Mouse (Mus musculus) kidney, adult 2 months (tissue): ENCODE data around the gene Ass1. TPM values are rescaled to one million over a fixed set of nuclear protein-coding genes. Genes with fewer than 3 reads are reported as not detected.

Experiments used
- DNase-seq: peaks from one replicate; pipeline ENCODE4 v3.0.0; 2021
- H3K27ac ChIP-seq: fragments of 200-500 bp; 2 replicates; pipeline ENCODE4 v1.5.1; 2012; ENCODE audit warnings: low read depth, low read length, control low read depth, inconsistent platforms; ENCODE audit not compliant: insufficient read depth
- H3K27me3 ChIP-seq: fragments of 200-500 bp; replicated peaks from 2 replicates; pipeline ENCODE4 v1.6.1; 2012; ENCODE audit warnings: mild to moderate bottlenecking, moderate library complexity, low read length, inconsistent platforms; ENCODE audit not compliant: control insufficient read depth, insufficient read depth
- H3K36me3 ChIP-seq: fragments of 200-500 bp; 2 replicates; pipeline ENCODE4 v1.6.1; 2012; ENCODE audit warnings: mild to moderate bottlenecking, moderate library complexity, low read length, inconsistent platforms; ENCODE audit not compliant: control insufficient read depth, insufficient read depth
- H3K4me1 ChIP-seq: fragments of 200-500 bp; 2 replicates; pipeline ENCODE4 v1.6.1; 2011; ENCODE audit warnings: low read length; ENCODE audit not compliant: control insufficient read depth, insufficient read depth
- H3K4me3 ChIP-seq: fragments of 200-500 bp; 2 replicates; pipeline ENCODE4 v1.5.1; 2011; ENCODE audit warnings: mild to moderate bottlenecking, low read depth, low read length, control low read depth; ENCODE audit not compliant: insufficient read depth
- CTCF ChIP-seq: fragments of 200-500 bp; conservative IDR thresholded peaks from 2 replicates; pipeline ENCODE4 v1.5.1; 2011; ENCODE audit warnings: low read depth, mild to moderate bottlenecking, control low read depth, low read length, moderate library complexity, mixed read lengths; ENCODE audit not compliant: insufficient read depth, insufficient read length
- POLR2A ChIP-seq: fragments of 200-500 bp; IDR thresholded peaks from one replicate; pipeline ENCODE4 v1.6.1; 2011; ENCODE audit warnings: low read depth, low read length, control low read depth
- WGBS: fragments of 180-500 bp; shearing (Covaris S2); methylation state at CpG from one replicate; pipeline ENCODE4 v1.1.7; 2018; 5-methylcytosine and 5-hydroxymethylcytosine counted together
- polyA plus RNA-seq: library from polyadenylated mRNA; depleted of rRNA; stranded (reverse); fragments of >200 nt; gene quantifications from 2 replicates; pipeline ENCODE4 v1.2.3, GENCODE M21; 2012

Gene Ass1
- polyA plus RNA-seq, 1 experiment, result 2,656 TPM

DNA sequence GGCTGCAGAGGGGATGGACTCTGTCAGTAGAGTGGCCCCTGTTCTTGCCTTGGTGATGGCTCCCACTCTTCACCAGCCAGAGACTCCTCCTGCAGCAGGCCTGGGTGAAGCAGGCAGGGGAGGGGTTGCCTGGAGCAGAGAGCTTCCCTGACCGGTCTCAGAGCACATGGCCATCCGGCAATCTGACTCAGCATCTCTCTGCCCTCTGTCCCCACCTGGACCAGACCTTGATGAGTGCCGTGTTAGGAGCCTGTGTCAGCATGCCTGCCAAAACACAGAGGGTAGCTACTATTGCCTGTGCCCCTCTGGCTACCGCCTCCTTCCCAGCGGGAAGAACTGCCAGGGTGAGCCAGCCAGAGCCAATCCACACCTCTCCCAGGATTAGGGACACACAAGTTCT, 11.5 kb upstream of the Ass1 start:
- WGBS, result 64% methylated on average over 5 of the region's 5 CpGs
- peak; percentile 80 for DNase-seq
- no peak overlapping the region for H3K27ac ChIP-seq
- TF ChIP-seq POLR2A (no peak), CTCF (no peak)
- no peaks in the 10 kb centered on the region for H3K27me3 ChIP-seq
- H3K36me3 ChIP-seq, result no peaks in the 10 kb centered on the region
- peaks cover 9% of the 10 kb centered on the region; the same call in 1 of the 2 replicates for H3K4me1 ChIP-seq
- H3K4me3 ChIP-seq, result no peak overlapping the region

DNA sequence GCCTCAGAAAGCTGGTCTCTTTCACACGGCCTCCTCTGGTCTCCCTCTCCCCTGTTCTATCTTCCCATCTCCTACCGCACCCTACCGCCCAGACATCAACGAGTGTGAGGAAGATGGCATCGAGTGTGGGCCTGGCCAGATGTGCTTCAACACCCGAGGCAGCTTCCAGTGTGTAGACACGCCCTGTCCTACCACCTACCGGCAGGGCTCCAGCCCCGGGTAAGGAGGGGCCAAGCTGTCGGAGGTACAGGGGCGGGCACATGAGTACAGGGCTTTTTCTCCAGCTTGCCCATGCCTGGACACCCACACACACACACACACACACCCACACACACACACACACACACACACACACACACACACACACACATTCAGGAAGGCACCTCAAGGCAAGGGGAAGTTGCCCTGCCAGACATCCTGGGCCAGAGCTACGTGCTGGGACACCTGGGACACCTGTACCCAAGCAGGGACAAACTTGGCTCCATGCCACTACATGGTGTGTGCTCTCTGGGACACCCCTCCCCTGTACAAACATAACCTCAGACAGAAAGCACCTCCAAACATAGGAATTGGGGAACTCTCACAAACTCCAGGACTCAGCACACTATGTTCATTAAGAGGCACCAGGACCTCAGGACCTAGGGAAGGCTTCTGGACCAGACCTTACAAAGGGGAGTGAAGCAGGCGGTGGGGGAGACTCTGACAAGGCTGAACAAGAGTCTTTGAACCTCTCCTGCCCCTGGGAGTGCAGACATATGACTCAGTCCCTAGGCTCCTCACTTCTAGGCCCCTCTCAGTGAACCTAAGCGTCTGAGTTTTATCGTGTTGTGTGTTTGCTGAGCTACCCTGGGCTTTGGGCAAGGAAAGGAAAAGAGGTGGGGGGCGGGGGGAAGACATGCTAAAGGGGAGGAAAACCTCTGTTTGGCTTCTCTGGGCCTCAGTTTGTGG, 10.7 kb upstream of the Ass1 start:
- DNase-seq, result peak; percentile 68
- peaks cover 10% of the 10 kb centered on the region; the same call in 1 of the 2 replicates for H3K4me1 ChIP-seq
- 41% methylated on average over 16 of the region's 16 CpGs for WGBS
- H3K36me3 ChIP-seq, result no peaks in the 10 kb centered on the region
- H3K4me3 ChIP-seq, result no peak overlapping the region
- H3K27me3 ChIP-seq, result no peaks in the 10 kb centered on the region
- peak overlapping the region; percentile 0; the same call in 1 of the 2 replicates for H3K27ac ChIP-seq
- no peak for TF ChIP-seq POLR2A
- no peak for TF ChIP-seq CTCF

DNA sequence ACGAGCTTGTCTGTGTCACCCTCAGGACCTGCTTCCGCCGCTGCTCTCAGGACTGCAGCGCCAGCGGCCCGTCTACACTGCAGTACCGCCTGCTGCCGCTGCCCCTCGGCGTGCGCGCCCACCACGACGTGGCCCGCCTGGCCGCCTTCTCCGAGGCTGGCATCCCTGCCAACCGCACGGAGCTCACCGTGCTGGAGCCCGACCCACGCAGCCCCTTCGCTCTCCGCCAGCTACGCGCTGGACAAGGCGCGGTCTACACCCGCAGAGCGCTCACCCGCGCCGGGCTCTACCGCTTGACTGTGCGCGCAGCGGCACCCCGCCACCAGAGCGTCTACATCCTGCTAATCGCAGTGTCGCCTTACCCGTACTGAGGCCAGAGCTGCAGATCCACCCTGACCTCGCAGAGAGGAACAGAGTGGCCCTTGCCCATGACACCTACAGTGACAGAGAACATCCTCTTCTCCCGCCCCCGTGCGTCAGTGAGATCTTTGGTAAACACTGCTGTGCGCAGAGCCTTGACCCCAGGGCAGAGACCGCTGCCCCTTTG, 9.9 kb upstream of the Ass1 start:
- H3K4me1 ChIP-seq, result peaks cover 15% of the 10 kb centered on the region; the same call in 1 of the 2 replicates
- TF ChIP-seq POLR2A (no peak), CTCF (no peak; the same call in 1 of the 2 replicates)
- DNase-seq, result peak; percentile 72
- peak overlapping the region; percentile 36; the same call in 1 of the 2 replicates for H3K27ac ChIP-seq
- WGBS, result 5% methylated on average over 47 of the region's 48 CpGs
- no peaks in the 10 kb centered on the region for H3K27me3 ChIP-seq
- H3K36me3 ChIP-seq, result no peaks in the 10 kb centered on the region
- peak overlapping the region; percentile 37; the same call in 1 of the 2 replicates for H3K4me3 ChIP-seq

DNA sequence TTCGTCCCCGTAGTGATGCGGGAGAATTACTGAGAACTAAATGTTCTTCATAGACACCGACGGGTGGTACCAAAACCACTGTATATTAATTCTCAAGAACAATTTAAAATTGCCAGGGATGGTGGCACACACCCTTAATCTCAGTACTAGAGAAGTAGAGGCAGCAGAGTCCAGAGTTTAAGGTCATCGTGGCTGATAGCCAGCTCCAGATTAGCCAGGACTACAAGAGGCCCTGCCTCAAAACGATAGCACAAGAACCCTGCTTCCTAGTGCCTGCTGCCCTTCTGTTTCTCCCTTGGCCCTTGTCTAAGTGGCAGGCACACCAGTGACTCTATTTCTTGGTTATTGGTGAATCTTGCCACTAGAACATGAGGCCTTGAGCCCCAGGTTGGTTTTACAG, 9.1 kb upstream of the Ass1 start:
- TF ChIP-seq CTCF, result no peak
- TF ChIP-seq POLR2A, result no peak
- no peak for DNase-seq
- H3K27me3 ChIP-seq, result no peaks in the 10 kb centered on the region
- no peak overlapping the region for H3K4me3 ChIP-seq
- peaks cover 16% of the 10 kb centered on the region; the same call in 1 of the 2 replicates for H3K4me1 ChIP-seq
- WGBS, result 74% methylated on average over 7 of the region's 7 CpGs
- no peaks in the 10 kb centered on the region for H3K36me3 ChIP-seq
- H3K27ac ChIP-seq, result no peak overlapping the region

DNA sequence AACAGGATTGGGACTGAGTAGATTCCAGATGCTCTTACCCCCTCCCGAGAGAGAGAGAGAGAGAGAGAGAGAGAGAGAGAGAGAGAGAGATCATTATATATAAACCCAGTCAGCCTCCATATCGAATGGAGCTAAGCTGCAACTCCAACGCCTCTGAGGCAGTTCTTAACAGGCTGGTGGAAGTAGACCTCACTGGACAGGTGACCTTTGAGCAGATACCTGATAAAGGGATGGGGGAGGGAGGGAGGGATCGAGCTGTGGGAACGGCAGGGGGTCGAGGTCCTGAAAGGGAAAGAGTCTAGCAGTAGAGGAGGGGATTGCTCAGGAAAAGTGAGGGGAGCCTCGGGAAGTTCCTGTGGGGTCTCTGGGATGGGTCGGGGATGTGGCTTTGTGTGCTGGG, 8.0 kb upstream of the Ass1 start:
- no peak for TF ChIP-seq POLR2A
- no peak for TF ChIP-seq CTCF
- Histone ChIP-seq H3K36me3 (no peaks in the 10 kb centered on the region), H3K4me1 (peaks cover 16% of the 10 kb centered on the region; the same call in 1 of the 2 replicates), H3K27me3 (no peaks in the 10 kb centered on the region), H3K4me3 (no peak overlapping the region), H3K27ac (no peak overlapping the region)
- 35% methylated on average over 8 of the region's 8 CpGs for WGBS
- no peak for DNase-seq

DNA sequence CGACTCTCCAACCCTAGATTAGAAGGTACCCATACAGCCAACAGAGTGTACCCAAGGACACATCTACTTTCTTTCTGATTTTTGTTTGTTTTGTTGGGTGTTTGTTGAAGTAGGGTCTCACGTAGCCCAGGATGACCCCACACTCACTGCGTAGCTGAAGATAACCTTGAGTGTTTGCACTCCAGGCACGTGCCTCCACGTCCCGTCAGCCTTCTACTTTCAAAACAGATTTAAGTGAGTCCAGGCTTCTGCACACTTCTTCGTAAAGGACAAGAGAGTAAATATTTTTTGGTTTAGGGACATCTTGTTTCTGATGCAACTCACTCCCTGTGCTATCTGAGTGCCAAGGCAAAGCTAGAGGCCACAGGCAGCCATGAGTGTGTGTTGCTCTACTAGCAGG, 6.8 kb upstream of the Ass1 start:
- H3K27ac ChIP-seq, result peak overlapping the region; percentile 57
- no peak for TF ChIP-seq POLR2A
- H3K4me1 ChIP-seq, result peaks cover 16% of the 10 kb centered on the region; the same call in 1 of the 2 replicates
- no peak for DNase-seq
- H3K36me3 ChIP-seq, result no peaks in the 10 kb centered on the region
- no peak overlapping the region for H3K4me3 ChIP-seq
- WGBS, result 82% methylated on average over 7 of the region's 7 CpGs
- H3K27me3 ChIP-seq, result no peaks in the 10 kb centered on the region
